Mouse (Mus musculus) neutrophil, adult 83 days (primary cell): ENCODE results near the gene Gm382. TPM values are rescaled to one million over a fixed set of nuclear protein-coding genes. Genes with fewer than 3 reads are reported as not detected.

Source experiments
- total RNA-seq, 2 experiments: library from RNA; stranded (reverse); gene quantifications; one replicate each; pipeline ENCODE4 v1.2.4; 2023

Gene Gm382
- not detected for total RNA-seq

DNA sequence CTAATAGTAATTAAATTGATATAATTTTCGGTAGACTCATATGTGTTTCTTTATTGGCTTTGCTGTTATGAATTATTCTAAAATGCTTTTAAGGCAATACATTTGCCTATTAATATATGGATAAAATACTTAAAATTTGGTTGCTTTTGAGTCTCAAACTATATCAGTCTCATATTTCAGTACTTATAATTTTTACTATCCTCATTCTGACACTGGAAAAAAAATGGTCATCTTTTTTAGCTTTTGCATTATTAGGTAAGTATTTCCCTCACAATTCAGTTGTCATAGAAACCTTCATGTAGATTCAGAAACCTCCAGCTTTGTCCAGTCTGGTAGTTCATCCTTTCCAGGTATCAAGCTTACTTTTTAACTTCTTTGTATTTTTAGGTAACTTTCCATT, at the start of gene Gm382:
Gm382 (plus strand) TSS at position 301 of the 400 bp plus-strand sequence.

Other genes starting within 250 kb of the Gm382 start
- gene 4932411N23Rik, start 224.1 kb upstream of the Gm382 start, total RNA-seq = not detected